8 mouse cellular contexts compared by ENCODE assay signal in the genomic region with DNA sequence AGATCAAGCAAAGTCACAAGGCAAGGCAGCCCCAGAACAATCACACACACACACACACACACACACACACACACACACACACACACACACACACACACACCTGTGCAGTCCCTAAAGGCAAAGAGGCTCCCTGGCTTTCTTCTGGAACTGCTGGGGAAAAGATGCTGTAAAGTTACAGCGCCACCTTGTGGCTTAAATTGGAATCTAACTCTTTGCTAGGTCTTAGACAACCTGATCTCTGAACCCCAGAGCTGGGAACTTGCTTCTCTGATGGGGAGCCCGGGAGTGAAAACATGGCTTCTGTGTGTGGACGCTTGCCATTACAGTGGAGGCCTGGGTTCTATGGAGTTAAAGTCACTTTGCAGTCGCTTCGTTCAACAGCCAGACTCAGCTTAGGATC. TPM values are rescaled to one million over a fixed set of nuclear protein-coding genes. Genes with fewer than 3 reads are reported as not detected.
DNase-seq lines count a peak whose midpoint lies in the region; ATAC-seq and TF ChIP-seq lines count a peak whose summit lies in the region.

No protein-coding gene starts in this region.

- ATAC-seq in heart, postnatal 0 days (ENCODE audit: insufficient read depth, low read depth) = no peak; the same call in 1 of the 2 replicates
- peak; percentile 54; the same call in 1 of the 2 replicates for ATAC-seq in megakaryocyte-erythroid progenitor cell, adult 5-6 weeks (replicated peaks; ENCODE audit: low FRiP score, low TSS enrichment, poor library complexity, severe bottlenecking)

- WGBS in heart, postnatal 0 days = 27% methylated on average over 5 of the region's 5 CpGs

- H3K4me1 ChIP-seq in E14TG2a.4 (replicated peaks; ENCODE audit: low read depth, low read length) = peaks cover 5% of the 10 kb centered on the region; the same call in 1 of the 2 replicates
- peaks cover 5% of the 10 kb centered on the region; the same call in 1 of the 2 replicates for H3K4me1 ChIP-seq in heart, postnatal 0 days (ENCODE audit: control insufficient read depth, insufficient read depth)

- no peak overlapping the region for H3K27ac ChIP-seq in heart, postnatal 0 days (ENCODE audit: low read depth)

- no peaks in the 10 kb centered on the region for H3K9me3 ChIP-seq in E14TG2a.4 (ENCODE audit: low read length)
- H3K9me3 ChIP-seq in heart, postnatal 0 days (replicated peaks; ENCODE audit: control insufficient read depth, low read length) = no peaks in the 10 kb centered on the region

- TF ChIP-seq CTCF in E14TG2a.4 (conservative IDR thresholded peaks at IDR 0.05; ENCODE audit: low read length) = peak; percentile 62
- TF ChIP-seq CTCF in heart, postnatal 0 days (IDR thresholded peaks at IDR 0.05; ENCODE audit: low read depth) = peak; percentile 79

- H3K4me2 ChIP-seq in heart, postnatal 0 days (ENCODE audit: low read depth, low read length) = no peak overlapping the region

- H3K36me3 ChIP-seq in E14TG2a.4 (ENCODE audit: insufficient read depth, low read length) = no peaks in the 10 kb centered on the region
- H3K36me3 ChIP-seq in heart, postnatal 0 days (replicated peaks; ENCODE audit: control insufficient read depth, insufficient read depth, low read length) = no peaks in the 10 kb centered on the region

- TF ChIP-seq EP300 in heart, postnatal 0 days (IDR thresholded peaks at IDR 0.05; ENCODE audit: low read depth) = no peak

- intact Hi-C loops in heart, postnatal 25 days (cut with DNase I) = loop anchor here (2.0 kb wide), 1 partner anchor 307 kb away; no protein-coding TSS in a partner anchor

- DNase-seq in heart, adult 8-10 months (ENCODE audit: low spot score) = peak; percentile 68
- no peak for DNase-seq in heart, postnatal 25 days (ENCODE audit: low spot score)
- DNase-seq in cerebellum, adult 9-10 months = peak; percentile 86
- peak; percentile 80 for DNase-seq in heart, postnatal 0 days (ENCODE audit: low spot score)
- DNase-seq in layer of hippocampus, postnatal 10 days (ENCODE audit: low spot score in 2 of 2) = peak; percentile 59 to 74
- DNase-seq in spleen, postnatal 36 days (ENCODE audit: low spot score in 2 of 2) = peak; percentile 34 to 60

- peaks cover 16% of the 10 kb centered on the region for H3K27me3 ChIP-seq in E14TG2a.4 (ENCODE audit: insufficient read depth, low read length)
- H3K27me3 ChIP-seq in heart, postnatal 0 days (ENCODE audit: control insufficient read depth, insufficient read depth, low read length) = no peaks in the 10 kb centered on the region

- H3K9ac ChIP-seq in heart, postnatal 0 days (replicated peaks; ENCODE audit: low read depth, low read length) = no peak overlapping the region

- no peak overlapping the region for H3K4me3 ChIP-seq in E14TG2a.4 (replicated peaks; ENCODE audit: low read length)
- H3K4me3 ChIP-seq in heart, postnatal 0 days (ENCODE audit: low read depth, low read length) = no peak overlapping the region

RNA-seq across cellular contexts. Expression of a gene that starts 13.9 kb away (rescaled TPM):
- 10 to 100 TPM; 18.8 to 27.6 (median 23.8) TPM for total RNA-seq in heart, adult 8-10 months (2022)
- total RNA-seq in heart, postnatal 25 days (2021) = 10 to 100 TPM; 21.9 to 23.3 TPM
- total RNA-seq in heart, postnatal 0 days (2014; rRNA removed; ENCODE audit: low replicate concordance) = 63.9 and 88.0 TPM in 2 replicates
- 29.1 and 36.6 TPM in 2 replicates for polyA plus RNA-seq in heart, postnatal 0 days (2015; fragmentation: Nextera tagmentation; extraction: Ambion mirVana)
- 10 to 100 TPM; 23.2 to 26.7 TPM for total RNA-seq in layer of hippocampus, postnatal 10 days (2021)
- 16.9 and 47.2 TPM in 2 replicates for total RNA-seq in megakaryocyte-erythroid progenitor cell, adult 5-6 weeks (2014; fragmentation: Nextera tagmentation)
- 30.6 and 44.0 TPM in 2 replicates for total RNA-seq in megakaryocyte-erythroid progenitor cell, adult 5-6 weeks (2017)

RNA-seq across cellular contexts. Expression of a gene that starts 19.2 kb away (rescaled TPM):
- total RNA-seq in heart, adult 8-10 months (2022) = 10 to 100 TPM; 13.7 to 14.8 (median 14.2) TPM
- total RNA-seq in heart, postnatal 25 days (2021) = 10 to 100 TPM; 16.5 to 16.8 TPM
- 90.9 and 101 TPM in 2 replicates for total RNA-seq in heart, postnatal 0 days (2014; rRNA removed; ENCODE audit: low replicate concordance)
- polyA plus RNA-seq in heart, postnatal 0 days (2015; fragmentation: Nextera tagmentation; extraction: Ambion mirVana) = 60.3 and 60.8 TPM in 2 replicates
- total RNA-seq in layer of hippocampus, postnatal 10 days (2021) = 100 to 1,000 TPM; 308 to 330 TPM
- total RNA-seq in megakaryocyte-erythroid progenitor cell, adult 5-6 weeks (2014; fragmentation: Nextera tagmentation) = 6.6 TPM in 1 of 2 replicates, not detected in the other
- not detected in 2 replicates for total RNA-seq in megakaryocyte-erythroid progenitor cell, adult 5-6 weeks (2017)

RNA-seq across cellular contexts. Expression of a gene that starts 42.9 kb away (rescaled TPM):
- total RNA-seq in heart, adult 8-10 months (2022) = 1 to 10 TPM; 4.7 to 6.7 (median 5.6) TPM
- 1 to 10 TPM; 6.1 to 7.4 TPM for total RNA-seq in heart, postnatal 25 days (2021)
- 38.8 and 49.9 TPM in 2 replicates for total RNA-seq in heart, postnatal 0 days (2014; rRNA removed; ENCODE audit: low replicate concordance)
- polyA plus RNA-seq in heart, postnatal 0 days (2015; fragmentation: Nextera tagmentation; extraction: Ambion mirVana) = 25.2 and 25.6 TPM in 2 replicates
- total RNA-seq in layer of hippocampus, postnatal 10 days (2021) = 1 to 10 TPM; 9.7 TPM
- total RNA-seq in megakaryocyte-erythroid progenitor cell, adult 5-6 weeks (2014; fragmentation: Nextera tagmentation) = 175 and 213 TPM in 2 replicates
- total RNA-seq in megakaryocyte-erythroid progenitor cell, adult 5-6 weeks (2017) = 181 and 236 TPM in 2 replicates

RNA-seq across cellular contexts. Expression of a gene that starts 46.4 kb away (rescaled TPM):
- 10 to 100 TPM; 29.0 to 36.3 (median 32.2) TPM for total RNA-seq in heart, adult 8-10 months (2022)
- total RNA-seq in heart, postnatal 25 days (2021) = 10 to 100 TPM; 36.4 to 37.2 TPM
- 45.9 and 131 TPM in 2 replicates for total RNA-seq in heart, postnatal 0 days (2014; rRNA removed; ENCODE audit: low replicate concordance)
- polyA plus RNA-seq in heart, postnatal 0 days (2015; fragmentation: Nextera tagmentation; extraction: Ambion mirVana) = 39.1 and 46.9 TPM in 2 replicates
- 10 to 100 TPM; 38.8 to 47.5 TPM for total RNA-seq in layer of hippocampus, postnatal 10 days (2021)
- total RNA-seq in megakaryocyte-erythroid progenitor cell, adult 5-6 weeks (2014; fragmentation: Nextera tagmentation) = 31.4 and 39.7 TPM in 2 replicates
- 25.6 and 27.6 TPM in 2 replicates for total RNA-seq in megakaryocyte-erythroid progenitor cell, adult 5-6 weeks (2017)
